Mouse (Mus musculus) adrenal gland, postnatal 14 days (tissue): ENCODE results near the gene Ccdc162. TPM values are rescaled to one million over a fixed set of nuclear protein-coding genes. Genes with fewer than 3 reads are reported as not detected.

Experiments used
- DNase-seq: peaks from one replicate; pipeline ENCODE4 v3.0.0; 2021; ENCODE audit warnings: mixed read lengths
- total RNA-seq: library from RNA; stranded (reverse); gene quantifications from 2 replicates; pipeline ENCODE4 v1.2.3, GENCODE M21; 2021

Ccdc162 gene
- total RNA-seq, 1 experiment from 2014 or later, result 0.82 TPM

DNA sequence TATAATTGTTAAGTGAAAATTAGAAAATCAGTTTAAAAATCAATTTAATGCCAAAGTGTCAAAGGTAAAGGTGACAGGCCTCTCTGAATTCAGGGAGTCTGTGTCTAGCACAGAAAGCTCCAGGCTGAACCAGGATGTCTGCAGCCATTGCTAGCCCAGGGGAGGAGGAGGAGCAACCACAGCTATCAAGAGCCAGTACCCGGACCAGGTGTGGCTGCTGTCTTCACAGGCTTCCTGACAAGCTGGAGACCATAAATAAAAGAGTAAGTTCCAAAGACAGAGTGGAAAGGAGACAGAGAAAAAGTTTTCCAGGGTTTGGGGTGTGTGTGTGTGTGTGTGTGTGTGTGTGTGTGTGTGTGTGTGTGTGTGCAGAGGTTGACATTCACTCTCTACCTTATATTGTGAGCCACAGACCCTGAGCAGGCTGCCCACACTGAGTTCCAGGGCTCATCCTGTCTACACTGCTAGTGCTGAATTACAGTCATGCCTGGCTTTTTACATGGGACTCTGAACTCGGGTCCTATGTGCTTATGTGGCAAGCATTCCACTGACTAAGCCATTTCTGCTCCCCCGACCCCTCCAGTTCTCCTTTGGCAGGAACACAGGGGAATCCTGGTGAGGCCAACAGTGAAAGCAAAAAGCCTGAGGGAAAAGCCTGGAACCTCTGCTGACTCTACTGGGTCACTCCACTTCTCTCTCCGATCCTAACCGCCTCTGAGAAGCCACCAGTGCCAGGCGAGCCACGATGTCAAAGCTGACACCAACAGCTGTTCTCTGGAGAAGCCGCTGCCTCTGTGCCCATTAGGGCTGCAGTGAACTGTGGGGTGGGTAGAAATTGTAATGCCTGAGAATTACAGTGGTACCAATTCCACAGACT is 140.7 kb downstream of the Ccdc162 start:
- DNase-seq, result no peak

- no peak for DNase-seq
Measured at GRCm38 (mm10) chr10:41573190-41573589, 143.2 kb downstream of the Ccdc162 start.

- DNase-seq, result no peak
Measured at GRCm38 (mm10) chr10:41572274-41572673, 144.2 kb downstream of the Ccdc162 start.

- DNase-seq, result no peak
Measured at GRCm38 (mm10) chr10:41571065-41571464, 145.4 kb downstream of the Ccdc162 start.

GRCm38 (mm10) chr10:41568306-41568705 is 148.1 kb downstream of the Ccdc162 start:
- no peak for DNase-seq

GRCm38 (mm10) chr10:41565141-41565540 is 151.3 kb downstream of the Ccdc162 start:
- peak; percentile 77 for DNase-seq

DNA sequence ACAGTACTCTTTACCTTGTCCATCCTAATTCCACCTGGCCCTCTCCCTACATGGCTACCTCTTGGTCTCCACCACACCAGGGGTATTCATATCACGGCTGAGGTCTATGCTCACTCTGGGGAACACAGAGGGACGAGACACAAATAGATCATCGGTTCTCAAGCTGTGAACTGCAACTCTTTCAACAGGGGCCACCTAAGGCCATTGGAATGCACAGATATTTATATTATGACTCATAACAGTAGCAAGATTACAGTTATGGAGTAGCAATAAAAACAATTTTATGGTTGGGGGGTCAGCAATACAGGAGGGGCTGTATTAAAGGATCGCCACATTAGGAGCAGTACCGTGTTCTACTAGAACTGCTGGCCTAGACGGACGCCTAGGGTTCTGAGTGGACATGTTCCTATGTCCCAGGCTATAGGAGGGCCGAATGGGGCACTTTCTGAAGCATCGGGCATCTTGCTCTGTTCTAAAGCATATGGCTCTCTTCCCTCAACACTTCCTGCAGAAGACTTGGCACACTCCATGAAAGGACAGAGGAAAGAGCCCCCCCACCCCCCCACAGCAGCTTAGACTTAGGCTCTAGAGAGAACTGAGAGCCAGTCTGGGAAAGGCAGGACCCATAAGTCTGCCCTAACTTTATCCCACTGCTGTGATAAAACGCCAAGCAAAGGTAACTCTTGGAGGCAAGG is 154.6 kb downstream of the Ccdc162 start:
- no peak for DNase-seq

DNA sequence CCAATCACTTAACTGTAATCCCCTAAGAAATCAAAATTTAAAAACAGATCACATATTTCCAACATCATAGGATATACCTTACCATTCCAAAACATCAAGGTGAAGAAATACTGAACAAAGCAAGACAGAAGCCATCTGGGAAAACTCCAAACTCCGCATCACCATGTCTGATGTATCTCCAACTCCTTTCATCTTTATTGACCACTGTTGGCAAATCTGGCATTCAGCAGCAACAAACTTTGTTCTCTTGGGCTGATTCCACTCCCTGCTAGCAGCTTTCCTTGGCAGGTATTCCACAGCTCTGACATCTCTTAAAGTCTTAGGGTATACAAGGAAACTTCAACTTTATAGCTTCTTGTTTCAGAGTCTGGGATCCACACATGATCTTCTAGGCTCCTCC is 158.0 kb downstream of the Ccdc162 start:
- DNase-seq, result no peak

DNA sequence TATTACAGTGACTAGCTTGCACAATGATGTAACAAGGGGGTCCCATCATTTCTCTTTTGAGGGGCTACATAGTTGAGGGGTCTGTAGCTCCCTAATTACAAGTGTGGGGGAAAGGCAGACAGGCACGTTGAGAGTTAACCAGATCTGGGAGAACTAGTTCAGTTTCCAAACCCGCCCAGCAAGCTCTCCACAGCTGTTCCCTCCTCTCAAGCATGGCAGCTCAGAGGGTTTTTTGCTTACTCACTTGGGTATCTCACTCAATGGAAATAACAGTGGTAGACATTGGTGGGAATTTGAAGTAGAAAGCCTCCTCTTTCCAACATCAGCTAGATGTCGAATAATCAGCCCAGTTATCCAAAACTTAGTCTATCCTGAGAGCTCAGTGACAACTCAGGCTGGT is 161.4 kb downstream of the Ccdc162 start:
- DNase-seq, result no peak

- DNase-seq, result no peak
Measured at GRCm38 (mm10) chr10:41553711-41554110, 162.7 kb downstream of the Ccdc162 start.

DNA sequence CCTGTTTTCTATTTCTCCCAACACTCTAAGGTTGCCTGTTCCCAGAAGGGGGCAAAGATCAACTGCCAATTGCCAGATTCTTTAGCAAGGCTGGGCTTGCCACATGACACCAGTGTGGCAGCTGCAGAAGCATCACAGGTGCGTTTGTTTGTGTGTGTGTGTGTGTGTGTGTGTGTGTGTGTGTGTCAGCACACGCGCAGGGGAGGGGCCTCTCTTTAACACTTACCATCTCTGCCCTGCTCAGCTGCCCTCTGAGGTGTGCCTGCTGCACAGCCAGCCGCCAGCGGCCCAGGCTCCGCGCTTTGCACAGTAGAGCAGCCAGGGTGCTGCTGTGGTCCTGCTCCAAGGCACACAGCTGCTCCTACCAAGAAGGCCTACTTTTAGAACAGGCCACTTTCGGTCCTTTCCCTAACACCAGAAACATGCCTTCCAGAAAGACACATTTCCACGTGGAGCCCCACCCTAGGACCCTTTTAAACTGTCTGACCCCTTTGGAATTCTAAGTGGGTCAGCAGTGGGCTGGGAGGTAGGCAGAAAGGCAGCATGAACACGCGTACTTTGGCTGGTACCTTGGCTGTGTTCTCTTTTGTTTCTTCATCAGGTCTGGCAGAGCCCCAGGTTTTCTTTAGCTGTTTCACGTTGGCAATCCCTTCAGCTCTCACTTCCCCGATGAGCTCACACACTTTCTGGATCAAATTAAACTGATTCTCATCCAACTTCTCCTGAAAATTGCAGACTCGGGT is 163.4 kb downstream of the Ccdc162 start:
- peak; percentile 63 for DNase-seq

DNA sequence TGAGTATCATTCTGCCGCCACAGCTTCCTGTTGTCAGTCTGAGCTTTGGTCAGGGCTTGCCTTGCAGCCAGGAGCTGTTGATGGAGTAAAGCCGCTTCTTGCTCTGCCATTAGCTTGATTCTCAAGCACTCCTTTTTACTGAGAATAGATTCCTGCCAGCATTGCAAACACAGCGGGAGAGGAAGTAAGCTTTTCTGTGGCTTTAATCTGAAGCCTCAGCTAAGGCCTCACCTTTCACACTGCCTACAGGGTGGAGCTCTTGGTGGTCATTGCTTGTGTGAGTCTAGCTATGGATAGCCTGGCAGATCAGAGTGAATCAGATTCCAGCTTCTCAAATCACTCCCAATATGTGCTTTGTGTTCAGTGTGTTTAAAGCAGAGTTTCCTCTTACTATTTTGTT is 164.1 kb downstream of the Ccdc162 start:
- DNase-seq, result no peak

DNA sequence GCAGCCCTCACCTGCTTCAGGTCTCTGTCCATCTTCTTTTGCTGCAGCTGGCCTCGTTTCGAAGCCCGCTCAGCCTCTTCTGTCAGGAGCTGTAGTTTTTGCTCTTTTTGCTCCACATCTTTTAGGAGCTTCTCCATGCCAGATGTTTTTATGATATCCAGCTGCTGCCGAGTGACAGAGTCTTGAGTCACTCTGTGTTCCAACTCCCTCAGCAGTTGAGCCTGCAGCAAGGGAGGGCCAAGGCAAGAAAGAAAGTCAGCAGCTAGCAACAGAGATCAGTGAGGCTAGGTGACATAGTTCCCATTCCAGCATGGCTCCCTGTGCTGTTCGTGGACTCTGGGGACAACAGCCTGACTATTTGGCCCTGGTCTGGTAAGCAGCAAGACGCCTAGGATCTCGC is 165.7 kb downstream of the Ccdc162 start:
- DNase-seq, result no peak

DNA sequence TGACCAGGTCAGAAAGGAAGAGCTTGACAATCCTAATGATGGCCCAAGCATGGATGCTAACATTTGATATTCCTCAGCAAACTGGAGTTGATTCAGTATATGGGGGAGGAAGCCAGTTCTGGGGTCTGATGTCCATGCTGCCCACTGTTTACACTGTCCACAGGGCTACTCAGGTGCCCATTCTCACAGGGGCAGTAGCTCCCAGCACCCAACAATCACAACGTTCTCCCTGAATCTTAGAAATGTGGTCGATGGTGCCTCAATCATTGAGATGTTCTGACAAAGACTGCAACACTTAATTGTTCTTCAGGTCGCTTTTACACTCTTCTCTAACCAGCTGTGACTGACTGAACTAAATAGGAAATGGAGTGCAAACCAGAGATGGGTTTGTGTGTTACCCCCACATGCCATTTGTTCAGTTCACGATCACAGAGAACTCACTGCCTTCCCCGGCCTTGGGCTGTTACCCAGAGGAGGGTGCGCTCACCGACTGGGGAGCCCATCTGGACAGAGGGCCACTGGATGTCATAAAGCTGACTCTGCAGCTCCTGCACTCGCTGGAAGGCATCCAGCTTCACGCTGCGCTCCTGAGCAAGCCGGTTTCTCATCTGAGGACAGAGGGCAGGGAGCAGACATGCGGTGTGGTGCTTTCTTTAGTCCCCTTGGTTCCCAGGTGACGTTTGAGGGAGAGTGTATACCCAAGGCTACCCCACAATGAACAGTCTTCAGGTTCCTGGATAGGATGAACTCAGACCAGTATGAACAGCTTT is 169.9 kb downstream of the Ccdc162 start:
- DNase-seq, result peak; percentile 35

- DNase-seq, result no peak
Measured at GRCm38 (mm10) chr10:41545224-41545755, 171.1 kb downstream of the Ccdc162 start.

DNA sequence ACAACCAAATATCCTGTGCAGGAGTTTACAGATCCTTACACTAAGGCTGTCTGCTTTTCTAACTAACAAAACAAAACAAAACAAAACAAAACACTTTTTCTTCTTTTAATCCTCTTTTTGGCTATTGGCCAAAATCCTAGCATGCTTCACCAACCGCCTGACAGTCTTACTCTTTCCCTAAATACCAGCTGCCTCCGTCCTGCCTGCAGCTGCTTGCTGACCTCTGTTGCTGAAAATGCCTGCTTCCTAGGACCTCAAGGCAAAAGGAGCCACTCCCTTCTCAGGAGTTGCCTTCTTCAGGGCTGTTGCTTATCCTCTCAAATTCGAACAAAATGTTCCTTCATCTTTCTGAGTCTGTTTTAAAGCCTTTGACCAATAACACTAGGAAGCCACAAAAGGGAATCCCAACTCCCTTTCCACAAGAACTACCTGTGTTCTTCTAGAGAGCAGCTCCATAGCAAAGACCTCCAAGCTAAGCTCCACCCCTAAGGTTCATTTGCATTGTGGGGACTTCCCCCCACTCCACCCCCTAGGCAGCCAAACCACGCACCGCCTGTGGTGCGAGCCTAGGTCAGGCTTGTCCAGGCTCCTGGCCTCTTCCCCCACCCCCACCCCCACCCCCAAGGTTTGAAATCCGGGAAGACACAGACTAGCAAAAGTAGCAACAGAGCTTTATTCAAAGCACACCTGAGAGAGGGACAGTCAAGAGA is 171.8 kb downstream of the Ccdc162 start:
- DNase-seq, result no peak

- DNase-seq, result no peak
Measured at GRCm38 (mm10) chr10:41543844-41544243, 172.6 kb downstream of the Ccdc162 start.

- peak; percentile 16 for DNase-seq
Measured at GRCm38 (mm10) chr10:41543439-41543838, 173.0 kb downstream of the Ccdc162 start.

- no peak for DNase-seq
Measured at GRCm38 (mm10) chr10:41542057-41542456, 174.4 kb downstream of the Ccdc162 start.

GRCm38 (mm10) chr10:41538986-41539385 is 177.4 kb downstream of the Ccdc162 start:
- no peak for DNase-seq

DNA sequence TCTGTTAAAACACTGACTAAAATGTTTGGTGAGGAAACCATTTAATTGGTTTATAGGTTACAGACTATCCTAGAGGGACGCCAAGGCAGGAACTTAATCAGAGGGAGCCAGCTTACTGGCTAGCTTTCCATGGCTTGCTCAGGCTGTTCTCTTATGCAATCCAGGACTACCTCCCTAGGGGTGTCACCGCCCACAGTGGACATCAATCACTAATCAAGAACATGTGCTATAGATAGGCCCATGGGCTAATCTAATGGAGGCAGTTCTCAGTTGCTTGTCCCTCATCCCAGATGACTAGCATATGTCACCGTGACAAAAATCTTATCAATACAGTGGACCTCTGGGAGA is 178.5 kb downstream of the Ccdc162 start:
- no peak for DNase-seq
